Mouse (Mus musculus): ENCODE results near the gene Agk. TPM values are rescaled to one million over a fixed set of nuclear protein-coding genes. Genes with fewer than 3 reads are reported as not detected.

The Agk gene
- polyA plus RNA-seq, 1 experiment, result 40.8 TPM

- TF ChIP-seq POLR2A (IDR thresholded peaks at IDR 0.05; ENCODE audit: extremely low read depth, insufficient read depth, low read length) (no peak), CTCF (IDR thresholded peaks at IDR 0.05; ENCODE audit: extremely low read depth, insufficient read depth, low read length) (no peak)
- Histone ChIP-seq H3K4me1 (ENCODE audit: control insufficient read depth, insufficient read depth, low read length) (peaks cover 15% of the 10 kb centered on the region), H3K4me3 (ENCODE audit: insufficient read depth, low read length) (no peak overlapping the region), H3K27ac (ENCODE audit: insufficient read depth, low read length) (no peak overlapping the region)
These were observed 102.5 kb downstream of the Agk start for GRCm38 (mm10) chr6:40427441-40427840.

GRCm38 (mm10) chr6:40428696-40429095 lies 103.7 kb downstream of the Agk start:
- TF ChIP-seq CTCF (IDR thresholded peaks at IDR 0.05; ENCODE audit: extremely low read depth, insufficient read depth, low read length) (no peak), POLR2A (IDR thresholded peaks at IDR 0.05; ENCODE audit: extremely low read depth, insufficient read depth, low read length) (no peak)
- H3K27ac ChIP-seq (ENCODE audit: insufficient read depth, low read length), result no peak overlapping the region
- no peak overlapping the region for H3K4me3 ChIP-seq (ENCODE audit: insufficient read depth, low read length)
- H3K4me1 ChIP-seq (ENCODE audit: control insufficient read depth, insufficient read depth, low read length), result peaks cover 16% of the 10 kb centered on the region

DNA sequence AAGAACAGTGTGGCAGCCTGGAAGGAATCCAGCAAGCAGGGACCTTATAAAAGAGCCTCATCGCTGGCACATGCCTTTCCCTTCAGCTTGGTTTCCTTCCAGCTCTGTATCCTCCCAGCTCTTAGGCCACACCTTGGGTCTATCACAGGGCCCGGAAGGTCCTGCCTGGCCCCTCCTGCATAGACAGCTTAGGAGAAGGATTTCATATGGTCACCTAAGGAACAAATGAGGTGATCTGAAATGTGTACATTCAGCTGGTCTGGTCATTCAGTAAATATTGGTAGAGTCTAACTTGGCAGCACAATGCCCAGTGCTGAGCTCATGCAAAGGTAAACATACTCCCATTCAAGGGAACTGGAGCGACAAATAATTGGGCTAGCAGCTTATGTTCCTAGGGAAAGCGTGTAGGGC lies 104.6 kb downstream of the Agk start:
- TF ChIP-seq POLR2A (IDR thresholded peaks at IDR 0.05; ENCODE audit: extremely low read depth, insufficient read depth, low read length), result no peak
- TF ChIP-seq CTCF (IDR thresholded peaks at IDR 0.05; ENCODE audit: extremely low read depth, insufficient read depth, low read length), result no peak
- no peak overlapping the region for H3K27ac ChIP-seq (ENCODE audit: insufficient read depth, low read length)
- peaks cover 17% of the 10 kb centered on the region for H3K4me1 ChIP-seq (ENCODE audit: control insufficient read depth, insufficient read depth, low read length)
- no peak overlapping the region for H3K4me3 ChIP-seq (ENCODE audit: insufficient read depth, low read length)

- Histone ChIP-seq H3K4me3 (ENCODE audit: insufficient read depth, low read length) (no peak overlapping the region), H3K4me1 (ENCODE audit: control insufficient read depth, insufficient read depth, low read length) (peaks cover 17% of the 10 kb centered on the region), H3K27ac (ENCODE audit: insufficient read depth, low read length) (no peak overlapping the region)
- TF ChIP-seq POLR2A (IDR thresholded peaks at IDR 0.05; ENCODE audit: extremely low read depth, insufficient read depth, low read length), result no peak
- no peak for TF ChIP-seq CTCF (IDR thresholded peaks at IDR 0.05; ENCODE audit: extremely low read depth, insufficient read depth, low read length)
These were observed 105.3 kb downstream of the Agk start for GRCm38 (mm10) chr6:40430251-40430650.

DNA sequence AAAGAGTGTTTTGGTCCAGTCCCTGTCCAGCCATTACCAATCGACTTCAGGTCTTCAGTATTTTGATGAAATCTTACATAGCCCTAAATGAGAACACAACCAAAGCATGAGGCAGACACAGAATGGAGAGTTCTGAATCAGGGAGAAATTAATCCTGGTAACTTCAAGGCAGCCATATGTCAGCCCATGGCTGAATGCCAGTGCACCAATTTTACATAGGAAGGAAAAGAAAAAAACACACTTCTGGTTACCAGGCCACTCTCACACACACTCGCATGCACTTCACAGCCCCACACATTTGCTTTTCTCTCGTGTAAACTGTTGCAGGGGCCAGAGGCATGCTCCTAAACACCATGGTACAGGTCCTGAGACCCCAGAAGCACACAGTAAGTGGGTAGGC lies 105.9 kb downstream of the Agk start:
- Histone ChIP-seq H3K27ac (ENCODE audit: insufficient read depth, low read length) (no peak overlapping the region), H3K4me1 (ENCODE audit: control insufficient read depth, insufficient read depth, low read length) (peaks cover 17% of the 10 kb centered on the region), H3K4me3 (ENCODE audit: insufficient read depth, low read length) (no peak overlapping the region)
- TF ChIP-seq POLR2A (IDR thresholded peaks at IDR 0.05; ENCODE audit: extremely low read depth, insufficient read depth, low read length), result no peak
- no peak for TF ChIP-seq CTCF (IDR thresholded peaks at IDR 0.05; ENCODE audit: extremely low read depth, insufficient read depth, low read length)

GRCm38 (mm10) chr6:40431356-40431755 lies 106.4 kb downstream of the Agk start:
- peaks cover 17% of the 10 kb centered on the region for H3K4me1 ChIP-seq (ENCODE audit: control insufficient read depth, insufficient read depth, low read length)

DNA sequence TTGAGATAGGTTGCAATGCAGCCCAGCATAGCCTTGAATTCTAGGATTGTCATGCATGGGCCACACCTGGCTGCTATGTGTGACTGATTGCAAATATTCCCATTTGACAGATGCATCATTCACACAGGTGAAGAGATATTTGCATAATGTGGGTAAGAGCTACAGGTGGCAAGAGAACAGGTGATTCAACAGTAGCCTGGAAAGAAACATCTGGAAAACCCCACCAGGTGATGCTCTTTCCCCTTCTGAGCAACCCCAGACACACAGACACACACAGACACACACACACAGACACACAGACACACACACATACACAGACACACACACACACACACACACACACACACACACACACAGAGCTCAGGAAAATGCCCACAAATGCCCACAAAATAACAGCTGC lies 106.8 kb downstream of the Agk start:
- peak overlapping the region; percentile 66; the same call in 1 of the 2 replicates for H3K27ac ChIP-seq (ENCODE audit: insufficient read depth, low read length)
- no peak overlapping the region for H3K4me3 ChIP-seq (ENCODE audit: insufficient read depth, low read length)
- peaks cover 17% of the 10 kb centered on the region for H3K4me1 ChIP-seq (ENCODE audit: control insufficient read depth, insufficient read depth, low read length)
- TF ChIP-seq POLR2A (IDR thresholded peaks at IDR 0.05; ENCODE audit: extremely low read depth, insufficient read depth, low read length) (no peak), CTCF (IDR thresholded peaks at IDR 0.05; ENCODE audit: extremely low read depth, insufficient read depth, low read length) (no peak)

More at GRCm38 (mm10) chr6:40431356-40431755, 106.4 kb downstream of the Agk start:
- H3K4me3 ChIP-seq (ENCODE audit: insufficient read depth, low read length), result no peak overlapping the region
- H3K27ac ChIP-seq (ENCODE audit: insufficient read depth, low read length), result no peak overlapping the region
- TF ChIP-seq POLR2A (IDR thresholded peaks at IDR 0.05; ENCODE audit: extremely low read depth, insufficient read depth, low read length), result no peak
- no peak for TF ChIP-seq CTCF (IDR thresholded peaks at IDR 0.05; ENCODE audit: extremely low read depth, insufficient read depth, low read length)

- peak overlapping the region; percentile 67 for H3K27ac ChIP-seq (ENCODE audit: insufficient read depth, low read length)
- TF ChIP-seq CTCF (IDR thresholded peaks at IDR 0.05; ENCODE audit: extremely low read depth, insufficient read depth, low read length) (no peak), POLR2A (IDR thresholded peaks at IDR 0.05; ENCODE audit: extremely low read depth, insufficient read depth, low read length) (no peak)
- no peak overlapping the region for H3K4me3 ChIP-seq (ENCODE audit: insufficient read depth, low read length)
- peaks cover 17% of the 10 kb centered on the region for H3K4me1 ChIP-seq (ENCODE audit: control insufficient read depth, insufficient read depth, low read length)
These were observed 107.6 kb downstream of the Agk start for GRCm38 (mm10) chr6:40432346-40433275.

DNA sequence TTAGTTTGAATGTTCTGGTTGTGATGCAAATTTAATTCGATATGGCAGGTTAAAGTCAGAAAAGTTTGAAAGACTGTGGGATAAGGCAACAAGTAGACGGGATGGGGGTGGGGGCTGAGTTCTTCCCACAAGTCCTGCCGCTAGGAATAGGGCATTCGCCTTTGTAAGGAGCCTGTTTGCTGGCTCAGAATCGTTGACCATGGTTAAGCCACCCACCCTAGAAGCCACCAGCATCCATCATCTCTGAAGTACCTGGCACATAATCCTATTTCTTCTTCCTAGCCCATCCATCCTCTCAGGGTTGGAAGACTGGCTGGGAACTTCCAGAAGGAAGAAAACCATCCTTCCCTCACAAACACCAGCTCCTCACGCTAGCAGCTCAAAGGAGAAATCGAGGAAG lies 109.7 kb downstream of the Agk start:
- peaks cover 14% of the 10 kb centered on the region for H3K4me1 ChIP-seq (ENCODE audit: control insufficient read depth, insufficient read depth, low read length)
- H3K27ac ChIP-seq (ENCODE audit: insufficient read depth, low read length), result 0 out of 2 replicates have a peak overlapping the region, but pooled peaks have one; percentile 17
- TF ChIP-seq CTCF (IDR thresholded peaks at IDR 0.05; ENCODE audit: extremely low read depth, insufficient read depth, low read length) (no peak), POLR2A (IDR thresholded peaks at IDR 0.05; ENCODE audit: extremely low read depth, insufficient read depth, low read length) (no peak)
- peak overlapping the region; percentile 82 for H3K4me3 ChIP-seq (ENCODE audit: insufficient read depth, low read length)

All from cortical plate, adult 2 months (tissue).